24 mouse cellular contexts compared by ENCODE assay signal in the genomic region with DNA sequence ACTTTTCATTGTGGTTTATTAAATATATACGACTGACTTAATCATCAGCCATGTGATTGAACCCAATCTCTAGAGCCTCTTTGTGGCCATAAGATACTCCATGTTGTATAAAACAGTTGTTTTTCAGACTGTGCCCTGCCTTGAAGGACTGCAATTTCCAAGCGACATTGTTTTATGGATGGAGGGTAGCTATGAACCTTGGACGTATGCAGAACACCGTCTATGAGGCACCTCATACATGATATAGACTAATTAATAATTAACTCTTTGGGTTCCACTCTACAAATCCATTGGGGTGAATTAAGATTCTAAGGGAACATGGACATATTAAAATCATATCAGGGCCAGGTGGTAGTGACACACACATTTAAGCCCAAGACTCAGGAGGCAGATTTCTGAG. TPM values are rescaled to one million over a fixed set of nuclear protein-coding genes. Genes with fewer than 3 reads are reported as not detected.
"Had no signal": no experiment of that assay in that cellular context is flagged by ENCODE, and none has a peak within 500 bp of the region (broad histone marks: within the 10 kb centered on the region; RNA-seq: fewer than 3 reads in every experiment).

No protein-coding gene starts in this region.

- ATAC-seq: midbrain, embryonic 13.5 days; midbrain, embryonic 15.5 days had no signal

- H3K4me1 ChIP-seq: midbrain, embryonic 13.5 days; midbrain, embryonic 15.5 days; neural tube, embryonic 12.5 days had no signal

- DNase-seq: lung, adult 18-20 months; lung, embryonic 14.5 days; lung, postnatal 10 days; right cerebral cortex, postnatal 14 days; spleen, adult 18-20 months; thymus, adult 18-20 months; thymus, postnatal 14 days; thymus, postnatal 36 days had no signal

- H3K27ac ChIP-seq: macrophage; midbrain, embryonic 13.5 days; midbrain, embryonic 15.5 days; neural tube, embryonic 12.5 days had no signal

- H3K27me3 ChIP-seq: megakaryocyte, embryonic 14.5 days; midbrain, embryonic 13.5 days; midbrain, embryonic 15.5 days; neural tube, embryonic 12.5 days had no signal

- H3K4me2 ChIP-seq: lung, embryonic 14.5 days; midbrain, embryonic 11.5 days; midbrain, embryonic 13.5 days; midbrain, embryonic 15.5 days; neural tube, embryonic 12.5 days had no signal

- H3K36me3 ChIP-seq: midbrain, embryonic 13.5 days; midbrain, embryonic 15.5 days; neural tube, embryonic 12.5 days had no signal

- H3K4me3 ChIP-seq: megakaryocyte, embryonic 14.5 days; midbrain, embryonic 13.5 days; midbrain, embryonic 15.5 days; neural tube, embryonic 12.5 days had no signal

- H3K9ac ChIP-seq: lung, embryonic 14.5 days; midbrain, embryonic 13.5 days; midbrain, embryonic 15.5 days; neural tube, embryonic 12.5 days had no signal

- H3K9me3 ChIP-seq: midbrain, embryonic 13.5 days; midbrain, embryonic 15.5 days; neural tube, embryonic 12.5 days had no signal

RNA-seq across cellular contexts. Expression of gene Henmt1, which starts 14.0 kb away (rescaled TPM):
- total RNA-seq: megakaryocyte progenitor cell, adult 5-6 weeks; monocyte, adult 5-6 weeks; neutrophil, adult 5-6 weeks had no signal
- polyA plus RNA-seq: liver, embryonic 16.5 days; macrophage had no signal

RNA-seq across cellular contexts. Expression of gene Gm9857, which starts 14.6 kb away (rescaled TPM):
- total RNA-seq: megakaryocyte progenitor cell, adult 5-6 weeks; midbrain, postnatal 0 days; monocyte, adult 5-6 weeks; neutrophil, adult 5-6 weeks had no signal
- polyA plus RNA-seq: liver, embryonic 16.5 days; lung, embryonic 14.5 days; lung, embryonic 16.5 days; macrophage; midbrain, embryonic 11.5 days; midbrain, embryonic 15.5 days; midbrain, postnatal 0 days; neural tube, embryonic 12.5 days; neural tube, embryonic 14.5 days; stomach, embryonic 14.5 days; stomach, embryonic 16.5 days; thymus, postnatal 0 days had no signal

RNA-seq across cellular contexts. Expression of gene Fndc7, which starts 35.9 kb away (rescaled TPM):
- total RNA-seq: midbrain, postnatal 0 days; monocyte, adult 5-6 weeks had no signal
- polyA plus RNA-seq: midbrain, embryonic 11.5 days; midbrain, embryonic 13.5 days; midbrain, postnatal 0 days; stomach, embryonic 14.5 days had no signal
